Mouse (Mus musculus) CD4-positive, CD25-positive, alpha-beta regulatory T cell, adult 4 months (primary cell): ENCODE measurements around the gene Mchr1. TPM values are rescaled to one million over a fixed set of nuclear protein-coding genes. Genes with fewer than 3 reads are reported as not detected.
A peak's percentile ranks its signal among the peaks of the same experiment; 100 is the strongest.

Experiments
- ATAC-seq: one replicate; pipeline ENCODE4 v1.8.0; 2017
- polyA plus RNA-seq, 2 experiments: library from polyadenylated mRNA; unstranded; fragments of 100-300 nt; shearing (Covaris generic); gene quantifications; one replicate each; pipeline ENCODE4 v1.2.1; 2017

The Mchr1 gene
- polyA plus RNA-seq, 2 experiments from 2014 or later, result not detected

- ATAC-seq, result no peak
Measured at GRCm38 (mm10) chr15:81228258-81228657, 7.0 kb upstream of the Mchr1 start.

GRCm38 (mm10) chr15:81229791-81230190 lies 5.5 kb upstream of the Mchr1 start:
- no peak for ATAC-seq

GRCm38 (mm10) chr15:81231325-81231724 lies 4.0 kb upstream of the Mchr1 start:
- no peak for ATAC-seq

GRCm38 (mm10) chr15:81236062-81236461 lies 763 bp downstream of the Mchr1 start:
- ATAC-seq, result no peak

GRCm38 (mm10) chr15:81237471-81237870 lies 2.2 kb downstream of the Mchr1 start:
- no peak for ATAC-seq

GRCm38 (mm10) chr15:81239261-81239660 lies 4.0 kb downstream of the Mchr1 start:
- peak; percentile 78 for ATAC-seq

GRCm38 (mm10) chr15:81239794-81240343 lies 4.6 kb downstream of the Mchr1 start:
- ATAC-seq, result no peak

- ATAC-seq, result no peak
Measured at GRCm38 (mm10) chr15:81246890-81247289, 11.6 kb downstream of the Mchr1 start.

- ATAC-seq, result no peak
Measured at GRCm38 (mm10) chr15:81247583-81248340, 12.5 kb downstream of the Mchr1 start.

GRCm38 (mm10) chr15:81248341-81248679 lies 13.0 kb downstream of the Mchr1 start:
- ATAC-seq, result no peak

GRCm38 (mm10) chr15:81248951-81249579 lies 13.8 kb downstream of the Mchr1 start:
- ATAC-seq, result no peak

- ATAC-seq, result no peak
Measured at GRCm38 (mm10) chr15:81252626-81253174, 17.4 kb downstream of the Mchr1 start.

GRCm38 (mm10) chr15:81253585-81253984 lies 18.3 kb downstream of the Mchr1 start:
- ATAC-seq, result peak; percentile 15

GRCm38 (mm10) chr15:81254113-81254640 lies 18.9 kb downstream of the Mchr1 start:
- peak; percentile 97 for ATAC-seq

- ATAC-seq, result peak; percentile 47
Measured at GRCm38 (mm10) chr15:81255063-81255462, 19.8 kb downstream of the Mchr1 start.

- ATAC-seq, result no peak
Measured at GRCm38 (mm10) chr15:81258296-81258695, 23.0 kb downstream of the Mchr1 start.

- ATAC-seq, result no peak
Measured at GRCm38 (mm10) chr15:81259304-81259703, 24.0 kb downstream of the Mchr1 start.

- no peak for ATAC-seq
Measured at GRCm38 (mm10) chr15:81260208-81260607, 24.9 kb downstream of the Mchr1 start.

- ATAC-seq, result no peak
Measured at GRCm38 (mm10) chr15:81264392-81265095, 29.2 kb downstream of the Mchr1 start.

GRCm38 (mm10) chr15:81267416-81267815 lies 32.1 kb downstream of the Mchr1 start:
- no peak for ATAC-seq

GRCm38 (mm10) chr15:81272305-81273053 lies 37.2 kb downstream of the Mchr1 start:
- ATAC-seq, result no peak

- ATAC-seq, result no peak
Measured at GRCm38 (mm10) chr15:81273361-81273760, 38.1 kb downstream of the Mchr1 start.
